Mouse (Mus musculus) midbrain, embryonic 13.5 days (tissue): ENCODE measurements around the gene B830017H08Rik. TPM values are rescaled to one million over a fixed set of nuclear protein-coding genes. Genes with fewer than 3 reads are reported as not detected.

Experiments used
- ATAC-seq: fragments of 200-750 bp; cut with Nextera tagmentation; 2 replicates; pipeline ENCODE4 v1.8.0; 2017; ENCODE audit warnings: mild to moderate bottlenecking, moderate TSS enrichment, moderate library complexity
- H3K27ac ChIP-seq: fragments of 300-500 bp; sonication (generic); 2 replicates; pipeline ENCODE4 v1.5.1; 2015; ENCODE audit warnings: inconsistent platforms, mild to moderate bottlenecking, moderate library complexity
- H3K27me3 ChIP-seq: fragments of 300-500 bp; sonication (generic); 2 replicates; pipeline ENCODE4 v1.6.1; 2015; ENCODE audit warnings: mild to moderate bottlenecking, inconsistent platforms
- H3K36me3 ChIP-seq: fragments of 300-500 bp; sonication (generic); 2 replicates; pipeline ENCODE4 v1.6.1; 2015; ENCODE audit warnings: mild to moderate bottlenecking, inconsistent platforms
- H3K4me1 ChIP-seq: fragments of 300-500 bp; sonication (generic); replicated peaks from 2 replicates; pipeline ENCODE4 v1.6.1; 2015; ENCODE audit warnings: inconsistent platforms
- H3K4me2 ChIP-seq: fragments of 300-500 bp; sonication (generic); replicated peaks from 2 replicates; pipeline ENCODE4 v1.6.1; 2015; ENCODE audit warnings: moderate library complexity, mild to moderate bottlenecking, inconsistent platforms
- H3K4me3 ChIP-seq: fragments of 300-500 bp; sonication (generic); replicated peaks from 2 replicates; pipeline ENCODE4 v1.5.1; 2015; ENCODE audit warnings: mild to moderate bottlenecking, inconsistent platforms
- H3K9ac ChIP-seq: fragments of 300-500 bp; sonication (generic); replicated peaks from 2 replicates; pipeline ENCODE4 v1.6.1; 2015; ENCODE audit warnings: mild to moderate bottlenecking, inconsistent platforms
- H3K9me3 ChIP-seq: fragments of 300-500 bp; sonication (generic); 2 replicates; pipeline ENCODE4 v1.6.1; 2016; ENCODE audit warnings: mild to moderate bottlenecking, inconsistent platforms
- WGBS: fragments of 180-500 bp; shearing (Covaris S2); methylation state at CpG from one replicate; pipeline ENCODE4 v1.1.7; 2015; 5-methylcytosine and 5-hydroxymethylcytosine counted together
- polyA plus RNA-seq: library from polyadenylated mRNA; unstranded; fragments of >200 nt; fragmentation: Nextera tagmentation; extraction: Ambion mirVana; gene quantifications from 2 replicates; pipeline ENCODE4 v1.2.1, GENCODE M21; 2015

B830017H08Rik gene
- polyA plus RNA-seq, 1 experiment from 2014 or later, result 0.70 TPM

GRCm38 (mm10) chr16:17838051-17838450, 5.1 kb downstream of the B830017H08Rik start, which contains the start of gene Car15:
Gene Car15 (minus strand): TSS chr16:17838364.
- H3K4me1 ChIP-seq, result peaks cover 16% of the 10 kb centered on the region
- no peak for ATAC-seq
- 86% methylated on average over 6 of the region's 6 CpGs for WGBS
- no peaks in the 10 kb centered on the region for H3K9me3 ChIP-seq
- peaks cover 47% of the 10 kb centered on the region for H3K36me3 ChIP-seq
- H3K27ac ChIP-seq, result no peak within 1 kb of the TSS
- no peak within 1 kb of the TSS for H3K4me2 ChIP-seq
- no peak within 1 kb of the TSS for H3K9ac ChIP-seq
- H3K27me3 ChIP-seq, result peaks cover 52% of the 10 kb centered on the region
- H3K4me3 ChIP-seq, result no peak within 1 kb of the TSS

GRCm38 (mm10) chr16:17839976-17840375, 7.1 kb downstream of the B830017H08Rik start:
- H3K9me3 ChIP-seq, result no peaks in the 10 kb centered on the region
- peaks cover 66% of the 10 kb centered on the region for H3K36me3 ChIP-seq
- H3K9ac ChIP-seq, result no peak overlapping the region
- H3K4me3 ChIP-seq, result no peak overlapping the region
- H3K4me1 ChIP-seq, result peaks cover 1% of the 10 kb centered on the region
- WGBS, result 88% methylated on average over 4 of the region's 4 CpGs
- no peak overlapping the region for H3K4me2 ChIP-seq
- ATAC-seq, result no peak
- peaks cover 32% of the 10 kb centered on the region for H3K27me3 ChIP-seq
- no peak overlapping the region for H3K27ac ChIP-seq

GRCm38 (mm10) chr16:17842437-17842836, 9.5 kb downstream of the B830017H08Rik start:
- no peak overlapping the region for H3K4me3 ChIP-seq
- peaks cover 8% of the 10 kb centered on the region for H3K27me3 ChIP-seq
- 96% methylated on average over 7 of the region's 7 CpGs for WGBS
- H3K9ac ChIP-seq, result no peak overlapping the region
- no peak overlapping the region for H3K27ac ChIP-seq
- H3K4me2 ChIP-seq, result no peak overlapping the region
- no peaks in the 10 kb centered on the region for H3K9me3 ChIP-seq
- no peaks in the 10 kb centered on the region for H3K4me1 ChIP-seq
- H3K36me3 ChIP-seq, result peaks cover 90% of the 10 kb centered on the region
- no peak for ATAC-seq

GRCm38 (mm10) chr16:17843701-17844365, 10.9 kb downstream of the B830017H08Rik start:
- peaks cover 91% of the 10 kb centered on the region for H3K36me3 ChIP-seq
- 92% methylated on average over 10 of the region's 10 CpGs for WGBS

GRCm38 (mm10) chr16:17848431-17848830, 15.5 kb downstream of the B830017H08Rik start:
- H3K36me3 ChIP-seq, result peaks cover 89% of the 10 kb centered on the region
- peak; percentile 34; the same call in 1 of the 2 replicates for ATAC-seq
- 0 out of 2 replicates have a peak overlapping the region, but pooled peaks have one; percentile 41 for H3K9ac ChIP-seq
- no peaks in the 10 kb centered on the region for H3K4me1 ChIP-seq
- no peaks in the 10 kb centered on the region for H3K9me3 ChIP-seq
- H3K27me3 ChIP-seq, result no peaks in the 10 kb centered on the region
- H3K27ac ChIP-seq, result peak overlapping the region; percentile 62
- WGBS, result 93% methylated on average over 6 of the region's 6 CpGs
- no peak overlapping the region for H3K4me2 ChIP-seq
- H3K4me3 ChIP-seq, result no peak overlapping the region

More at GRCm38 (mm10) chr16:17843701-17844365, 10.9 kb downstream of the B830017H08Rik start:
- H3K27ac ChIP-seq, result no peak overlapping the region
- H3K4me2 ChIP-seq, result no peak overlapping the region
- H3K9me3 ChIP-seq, result no peaks in the 10 kb centered on the region
- H3K27me3 ChIP-seq, result no peaks in the 10 kb centered on the region
- H3K9ac ChIP-seq, result no peak overlapping the region
- no peak overlapping the region for H3K4me3 ChIP-seq
- H3K4me1 ChIP-seq, result no peaks in the 10 kb centered on the region
- no peak for ATAC-seq

GRCm38 (mm10) chr16:17848928-17849327, 16.0 kb downstream of the B830017H08Rik start:
- 0 out of 2 replicates have a peak overlapping the region, but pooled peaks have one; percentile 41 for H3K9ac ChIP-seq

GRCm38 (mm10) chr16:17849486-17849885, 16.6 kb downstream of the B830017H08Rik start:
- Histone ChIP-seq H3K36me3 (peaks cover 87% of the 10 kb centered on the region), H3K27ac (no peak overlapping the region), H3K27me3 (no peaks in the 10 kb centered on the region), H3K4me1 (no peaks in the 10 kb centered on the region), H3K9me3 (no peaks in the 10 kb centered on the region), H3K9ac (no peak overlapping the region), H3K4me3 (no peak overlapping the region), H3K4me2 (no peak overlapping the region)
- 0 out of 2 replicates have a peak, but pooled peaks have one; percentile 40 for ATAC-seq
- 86% methylated on average over 6 of the region's 6 CpGs for WGBS

More at GRCm38 (mm10) chr16:17848928-17849327, 16.0 kb downstream of the B830017H08Rik start:
- peak overlapping the region; percentile 62 for H3K27ac ChIP-seq
- no peaks in the 10 kb centered on the region for H3K4me1 ChIP-seq
- WGBS, result 36% methylated on average over 1 of the region's 1 CpGs
- peaks cover 87% of the 10 kb centered on the region for H3K36me3 ChIP-seq
- no peak overlapping the region for H3K4me2 ChIP-seq
- peak; percentile 74; the same call in 1 of the 2 replicates for ATAC-seq
- H3K27me3 ChIP-seq, result no peaks in the 10 kb centered on the region
- no peak overlapping the region for H3K4me3 ChIP-seq
- no peaks in the 10 kb centered on the region for H3K9me3 ChIP-seq

- Histone ChIP-seq H3K36me3 (peaks cover 85% of the 10 kb centered on the region), H3K27ac (no peak overlapping the region), H3K9ac (no peak overlapping the region), H3K9me3 (no peaks in the 10 kb centered on the region), H3K4me1 (no peaks in the 10 kb centered on the region), H3K4me3 (no peak overlapping the region), H3K27me3 (no peaks in the 10 kb centered on the region), H3K4me2 (no peak overlapping the region)
- ATAC-seq, result no peak
- 96% methylated on average over 5 of the region's 5 CpGs for WGBS
Observed at GRCm38 (mm10) chr16:17851331-17851730, 18.4 kb downstream of the B830017H08Rik start.

- WGBS, result 92% methylated on average over 1 of the region's 1 CpGs
- H3K27ac ChIP-seq, result no peak overlapping the region
- ATAC-seq, result no peak
- H3K4me2 ChIP-seq, result no peak overlapping the region
- no peaks in the 10 kb centered on the region for H3K9me3 ChIP-seq
- H3K4me1 ChIP-seq, result no peaks in the 10 kb centered on the region
- H3K36me3 ChIP-seq, result peaks cover 85% of the 10 kb centered on the region
- no peak overlapping the region for H3K9ac ChIP-seq
- no peaks in the 10 kb centered on the region for H3K27me3 ChIP-seq
- no peak overlapping the region for H3K4me3 ChIP-seq
Observed at GRCm38 (mm10) chr16:17851860-17852259, 18.9 kb downstream of the B830017H08Rik start.

- no peaks in the 10 kb centered on the region for H3K4me1 ChIP-seq
- no peak overlapping the region for H3K27ac ChIP-seq
- no peak overlapping the region for H3K4me3 ChIP-seq
- 90% methylated on average over 2 of the region's 2 CpGs for WGBS
- no peak for ATAC-seq
- H3K36me3 ChIP-seq, result peaks cover 88% of the 10 kb centered on the region
- H3K9ac ChIP-seq, result no peak overlapping the region
- H3K27me3 ChIP-seq, result no peaks in the 10 kb centered on the region
- no peaks in the 10 kb centered on the region for H3K9me3 ChIP-seq
- H3K4me2 ChIP-seq, result no peak overlapping the region
Observed at GRCm38 (mm10) chr16:17853263-17853662, 20.3 kb downstream of the B830017H08Rik start.

GRCm38 (mm10) chr16:17857157-17857556, 24.2 kb downstream of the B830017H08Rik start:
- Histone ChIP-seq H3K9ac (no peak overlapping the region), H3K4me2 (no peak overlapping the region), H3K36me3 (peaks cover 71% of the 10 kb centered on the region), H3K27ac (no peak overlapping the region), H3K27me3 (no peaks in the 10 kb centered on the region), H3K4me1 (peaks cover 8% of the 10 kb centered on the region), H3K4me3 (no peak overlapping the region), H3K9me3 (no peaks in the 10 kb centered on the region)
- 92% methylated on average over 7 of the region's 7 CpGs for WGBS
- ATAC-seq, result no peak

- Histone ChIP-seq H3K36me3 (peaks cover 60% of the 10 kb centered on the region), H3K9me3 (no peaks in the 10 kb centered on the region), H3K27me3 (no peaks in the 10 kb centered on the region), H3K27ac (no peak overlapping the region), H3K9ac (no peak overlapping the region), H3K4me3 (no peak overlapping the region), H3K4me1 (peaks cover 15% of the 10 kb centered on the region), H3K4me2 (no peak overlapping the region)
- peak; percentile 55; the same call in 1 of the 2 replicates for ATAC-seq
Observed at GRCm38 (mm10) chr16:17858592-17858991, 25.7 kb downstream of the B830017H08Rik start.
